Mouse (Mus musculus) T-helper 17 cell (primary cell): ENCODE results near the gene Kin.

Source experiments
- in situ Hi-C, 2 experiments: fragments of 300-600 bp; cut with MboI, MseI; formaldehyde crosslinking; loops; 1 replicate in 1 of 2; 2 replicates in 1 of 2; pipeline ENCODE4 v1.15.1; 2025; ENCODE audit warnings: high pct_unique_total_duplicates in 2 of 2

Kin gene

DNA sequence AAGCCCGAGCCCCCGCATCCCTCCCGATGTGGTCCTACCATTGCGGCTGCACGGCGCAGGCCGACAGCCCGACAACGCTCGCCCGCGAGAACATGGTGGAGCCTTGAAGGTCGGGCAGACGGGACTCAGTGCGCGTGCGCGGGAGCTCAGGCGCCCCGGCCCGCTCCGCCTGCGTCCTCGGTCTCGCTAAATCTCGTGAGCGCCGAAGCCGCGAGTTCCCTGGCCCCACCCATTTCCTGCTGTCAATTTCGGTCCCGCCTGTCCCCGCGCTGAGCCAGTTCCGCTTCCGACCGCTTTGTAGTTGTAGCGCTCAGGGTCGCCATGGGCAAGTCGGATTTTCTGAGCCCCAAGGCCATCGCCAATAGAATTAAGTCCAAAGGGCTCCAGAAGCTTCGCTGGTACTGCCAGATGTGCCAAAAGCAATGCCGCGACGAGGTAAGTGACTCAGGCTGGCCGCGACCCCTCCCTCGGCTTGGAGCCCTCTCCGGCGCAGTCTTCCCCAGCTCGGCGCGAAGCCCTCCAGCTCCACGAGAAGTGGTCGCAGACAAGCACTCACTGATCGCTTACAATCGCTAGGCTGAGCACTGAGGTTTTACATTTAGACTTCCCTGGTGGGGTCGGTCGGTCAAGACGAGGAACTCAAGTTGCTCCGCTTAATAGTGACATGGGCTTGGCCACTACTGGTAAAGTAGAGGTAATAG is at the start of gene Kin, which contains the start of gene Atp5c1:
Gene Kin, plus strand, starts transcription at position 284 of the 701 bp plus-strand sequence.
Gene Atp5c1, minus strand, starts transcription at position 201 of the 701 bp plus-strand sequence.
- in situ Hi-C loops: loop anchor here (5.0 to 10.0 kb wide), 2 partner anchors 33 to 1094 kb away; partner anchors contain the start of genes Prkcq (in 1 of the 2) and Taf3 (in 1 of the 2)

DNA sequence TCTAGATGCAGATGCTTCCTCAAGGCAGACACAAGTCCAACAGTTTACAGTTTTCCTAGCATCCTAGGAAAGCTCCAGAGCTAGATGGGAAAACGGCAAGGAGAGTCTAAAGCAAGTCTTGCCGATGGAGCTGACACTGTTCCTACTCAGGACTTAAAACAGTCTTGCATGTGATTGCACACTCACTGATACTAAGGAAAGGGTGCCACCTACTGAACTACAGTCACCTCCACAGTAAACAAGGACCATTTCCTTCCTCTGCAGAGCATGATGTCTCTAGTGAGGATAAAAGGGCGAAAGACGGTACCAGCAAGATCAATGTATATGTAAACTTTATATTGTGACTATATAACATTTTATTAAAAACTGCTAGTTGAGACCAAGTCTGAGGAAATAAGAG is 46.7 kb upstream of the Kin start:
- in situ Hi-C loops: no loop called here

DNA sequence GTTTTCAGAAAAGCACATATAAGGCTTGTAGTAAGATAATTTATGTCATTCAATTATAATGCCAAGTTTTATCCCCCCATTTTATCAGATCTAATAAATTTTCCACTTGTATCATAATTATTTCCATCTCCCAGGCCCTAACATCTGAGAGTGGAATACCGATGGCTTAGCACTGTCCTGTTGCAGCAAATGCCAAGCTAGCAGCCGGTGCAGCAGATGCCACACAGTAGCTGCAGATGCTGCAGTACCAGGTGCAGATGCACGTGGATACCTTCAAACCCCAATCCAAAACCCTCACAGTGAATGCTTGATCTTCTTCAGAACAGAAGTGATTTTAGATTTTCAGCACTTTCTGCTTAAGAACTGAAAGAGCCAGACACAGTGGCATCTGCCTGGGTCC is 45.4 kb upstream of the Kin start:
- in situ Hi-C loops: no loop called here

DNA sequence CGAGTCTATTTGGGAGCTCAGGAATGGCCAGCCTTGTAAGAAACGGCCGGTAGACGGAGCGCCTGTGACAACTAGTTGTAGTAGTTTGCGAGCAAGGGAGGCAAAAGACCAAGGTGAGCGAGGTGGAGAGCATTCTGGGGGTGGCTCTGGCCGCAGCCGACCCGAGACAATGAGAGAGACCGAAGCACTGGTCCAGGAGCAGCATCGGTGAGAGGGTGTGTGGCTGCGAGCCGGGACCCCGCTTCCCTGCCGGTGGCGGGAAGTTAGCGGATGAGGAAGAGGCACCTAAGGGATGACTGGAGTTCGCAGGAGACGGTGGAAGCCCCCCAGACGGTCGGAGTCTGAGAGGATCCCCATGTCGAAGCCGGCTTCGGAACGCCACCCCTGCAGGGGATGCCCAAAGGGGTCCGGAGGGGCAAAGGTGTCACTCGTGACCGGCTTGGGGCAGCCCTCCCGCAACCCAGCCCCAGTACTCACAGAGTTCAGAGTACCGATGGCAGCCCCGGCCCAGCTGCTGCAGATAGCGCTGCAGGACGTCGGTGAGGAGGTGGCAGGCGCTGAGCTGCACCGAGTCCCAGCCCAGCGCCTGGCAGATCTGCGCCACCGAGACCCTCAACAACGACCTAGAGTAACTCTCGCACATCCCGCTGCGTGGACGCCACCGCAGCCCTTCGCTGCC is 32.5 kb upstream of the Kin start:
- in situ Hi-C loops: loop anchor here in 1 of 2 experiments (5.0 kb wide), 1 partner anchor 34 kb away; the partner anchor contains the start of genes Atp5c1 and Kin

DNA sequence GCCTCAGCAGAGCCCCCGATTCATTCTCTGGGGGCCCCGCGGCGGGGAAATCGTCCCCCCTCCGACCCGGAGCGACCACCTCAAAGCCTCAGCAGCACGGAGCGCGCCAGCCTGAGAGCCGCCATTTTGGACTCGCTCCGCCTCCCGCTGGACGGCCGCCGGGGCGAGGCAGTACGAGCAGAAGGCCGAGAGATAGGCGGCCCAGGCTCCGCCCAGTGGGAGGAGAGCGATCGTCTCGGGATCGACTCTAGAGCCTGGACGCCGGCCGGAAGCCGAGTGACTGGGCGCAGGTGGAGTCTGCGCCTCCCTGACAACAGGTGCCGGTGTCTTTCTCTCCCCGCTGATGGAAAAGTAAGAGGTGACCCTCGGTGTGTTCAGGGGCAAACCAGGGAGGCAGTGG is 31.9 kb upstream of the Kin start, which contains the start of gene Taf3:
Gene Taf3, minus strand, starts transcription at position 136 of the 400 bp plus-strand sequence.
- in situ Hi-C loops: loop anchor here in 1 of 2 experiments (5.0 kb wide), 1 partner anchor 34 kb away; the partner anchor contains the start of genes Atp5c1 and Kin

DNA sequence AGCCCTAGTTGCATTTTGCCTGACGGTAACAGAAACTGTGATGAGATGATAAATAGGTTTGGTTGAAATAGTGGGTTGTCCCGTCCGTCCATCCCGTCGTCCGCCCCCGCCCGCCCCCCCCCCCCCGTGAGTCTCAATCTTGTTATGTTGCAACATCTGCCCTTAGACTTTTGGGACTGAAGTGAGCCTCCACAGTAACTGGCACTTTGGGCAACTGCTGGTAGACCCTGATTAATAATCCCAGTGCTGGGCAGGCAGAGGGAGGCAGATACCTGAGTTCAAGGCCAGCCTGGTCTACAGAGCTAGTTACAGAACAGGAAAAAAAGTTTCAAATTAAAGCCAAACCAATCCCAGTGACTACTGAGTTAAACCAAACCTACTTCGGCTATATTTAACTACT is 30.9 kb upstream of the Kin start:
- in situ Hi-C loops: loop anchor here in 1 of 2 experiments (5.0 kb wide), 1 partner anchor 33 kb away; the partner anchor contains the start of genes Atp5c1 and Kin

DNA sequence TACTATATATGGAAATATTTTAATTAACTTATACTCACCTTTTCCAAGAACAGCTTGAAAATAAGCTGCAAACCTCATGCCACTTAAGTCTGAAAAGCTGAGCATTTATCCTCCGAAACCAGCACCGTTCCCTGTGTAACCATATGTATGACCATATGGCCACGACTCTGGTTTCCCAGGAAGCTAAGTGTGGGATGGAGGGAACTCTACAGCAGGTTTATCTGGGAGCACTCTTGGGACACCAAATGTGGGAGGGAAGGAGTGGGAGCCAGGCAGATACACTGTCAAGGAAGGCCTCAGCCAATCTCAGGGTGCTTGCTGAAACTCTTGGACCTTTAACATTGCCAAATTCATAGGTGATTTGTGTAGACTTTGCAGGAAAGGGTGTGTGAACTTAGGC is 29.5 kb upstream of the Kin start:
- in situ Hi-C loops: loop anchor here in 1 of 2 experiments (10.0 kb wide), 1 partner anchor 1614 kb away; no protein-coding TSS in a partner anchor

DNA sequence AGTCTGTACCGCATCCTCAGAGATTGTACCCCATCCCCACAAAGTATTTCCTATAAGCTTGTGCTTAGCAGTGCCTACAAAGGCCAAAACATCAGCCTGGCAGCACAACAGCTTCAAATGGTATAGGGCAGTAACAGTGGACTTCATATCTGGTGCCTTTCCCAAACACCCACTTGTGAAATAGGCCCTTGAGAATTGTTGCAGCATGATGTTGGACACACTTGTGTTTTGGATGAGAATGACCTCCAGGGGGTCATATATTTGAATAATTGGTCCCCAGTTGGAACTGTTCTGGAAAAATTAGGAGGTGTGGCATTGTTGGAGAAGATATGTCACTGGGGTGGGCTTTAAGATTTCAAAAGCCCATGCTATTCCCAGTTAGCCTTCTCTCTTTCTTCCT is 28.4 kb upstream of the Kin start:
- in situ Hi-C loops: loop anchor here in 1 of 2 experiments (10.0 kb wide), 1 partner anchor 1613 kb away; no protein-coding TSS in a partner anchor

DNA sequence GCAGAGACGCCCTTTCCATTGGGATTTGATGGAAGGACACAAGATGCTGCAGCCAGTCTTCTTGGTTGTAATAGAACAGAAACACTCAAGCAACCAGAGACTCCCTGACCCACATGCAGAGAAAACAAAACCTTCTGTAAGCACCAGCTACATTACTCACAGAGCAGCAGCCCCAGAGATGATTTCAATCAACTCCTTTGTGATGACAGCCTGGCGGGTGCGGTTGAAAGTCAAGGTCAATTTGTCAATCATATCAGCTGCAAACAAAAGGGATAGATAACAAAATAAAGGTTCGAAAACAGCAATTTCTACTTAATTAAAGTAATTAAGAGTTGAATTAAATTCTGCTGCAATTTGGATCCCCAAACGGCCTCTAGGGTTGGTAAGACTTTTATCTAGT is 21.6 kb upstream of the Kin start:
- in situ Hi-C loops: loop anchor here in 1 of 2 experiments (10.0 kb wide), 1 partner anchor 1606 kb away; no protein-coding TSS in a partner anchor

DNA sequence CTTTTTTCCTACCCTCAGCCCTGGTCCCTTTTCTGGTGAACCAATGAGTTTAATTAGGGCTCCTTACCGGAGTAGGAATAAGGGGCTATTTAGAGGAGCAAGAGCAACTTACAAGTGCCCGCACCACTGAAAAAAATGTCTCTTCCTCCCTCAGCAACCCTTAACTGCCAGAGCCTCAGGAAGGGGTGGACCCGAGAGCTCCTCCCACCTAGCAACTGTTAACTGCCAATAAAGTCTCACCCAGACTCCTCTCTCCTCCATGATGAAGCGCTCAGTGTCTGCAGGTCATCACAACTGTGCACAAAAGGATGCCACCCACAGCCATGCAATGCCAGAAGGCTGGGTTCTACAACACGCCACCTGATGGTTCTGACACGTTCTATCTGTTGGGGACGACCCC is 8.6 kb upstream of the Kin start:
- in situ Hi-C loops: no loop called here

DNA sequence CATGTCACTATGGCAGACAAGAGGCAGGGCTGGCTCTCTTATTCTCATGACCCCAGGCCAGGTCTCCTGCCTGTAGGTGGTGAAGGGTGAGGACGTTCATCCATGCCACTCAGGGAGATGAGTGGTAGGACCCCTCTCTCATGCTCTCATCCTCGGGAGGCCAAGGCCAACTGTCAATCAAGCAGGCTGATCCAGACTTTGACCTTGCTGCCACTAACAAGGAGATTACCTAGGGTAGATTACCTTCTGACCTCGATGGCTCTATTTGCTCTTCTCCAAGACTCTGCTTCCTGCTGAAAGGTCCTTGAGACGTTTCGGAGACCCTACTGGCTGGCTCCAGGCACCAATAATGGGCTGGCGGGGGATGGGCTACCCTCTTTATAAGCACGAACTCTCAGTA is 5.9 kb upstream of the Kin start:
- in situ Hi-C loops: no loop called here

DNA sequence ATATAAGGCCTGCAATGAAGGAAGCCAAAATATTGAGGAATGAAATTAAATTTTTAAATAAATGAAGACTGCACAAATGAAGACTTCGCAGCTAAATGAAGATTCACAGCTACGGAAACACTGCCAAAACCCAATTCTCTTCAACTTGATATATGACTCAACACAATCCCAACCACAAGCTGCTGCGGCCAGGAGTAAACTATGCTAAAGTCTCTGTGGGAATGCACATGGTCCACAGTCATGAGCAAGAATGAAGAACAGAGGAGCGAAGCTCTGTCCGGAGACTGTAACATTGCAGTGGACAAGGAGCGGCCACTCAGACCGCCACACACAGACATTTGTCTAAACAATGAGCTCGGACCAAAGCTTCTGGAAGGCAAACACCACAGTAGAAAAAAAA is 3.7 kb upstream of the Kin start:
- in situ Hi-C loops: no loop called here

DNA sequence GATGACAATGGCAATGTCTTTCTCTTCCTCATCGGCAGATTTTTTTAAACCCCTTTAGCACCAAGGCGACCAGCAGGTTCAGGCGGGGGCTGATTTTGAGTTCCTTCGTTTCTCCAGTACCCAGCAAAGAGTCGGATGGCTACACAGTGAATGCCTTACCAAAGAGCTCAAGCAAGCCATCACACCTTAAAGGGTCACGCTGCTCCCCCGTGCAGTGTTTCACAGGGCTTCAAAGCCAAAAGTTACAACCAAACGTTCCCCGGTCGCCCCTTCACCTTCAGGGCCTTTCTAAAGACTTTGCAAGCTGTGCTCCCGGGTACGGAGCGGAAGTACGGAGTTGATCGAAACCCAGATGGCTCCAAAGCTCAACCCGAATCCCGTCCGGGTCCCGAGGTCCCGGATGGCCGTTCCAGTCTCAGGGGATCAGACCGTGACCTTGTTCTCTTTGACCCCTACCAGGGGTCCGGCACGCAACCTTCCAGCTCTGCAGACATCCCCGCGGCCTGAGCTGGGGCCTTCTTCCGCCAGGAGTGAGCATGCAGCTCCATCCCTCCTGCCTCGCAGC is 566 bp upstream of the Kin start:
- in situ Hi-C loops: loop anchor here (5.0 to 10.0 kb wide), 2 partner anchors 33 to 1095 kb away; partner anchors contain the start of genes Prkcq (in 1 of the 2) and Taf3 (in 1 of the 2)

DNA sequence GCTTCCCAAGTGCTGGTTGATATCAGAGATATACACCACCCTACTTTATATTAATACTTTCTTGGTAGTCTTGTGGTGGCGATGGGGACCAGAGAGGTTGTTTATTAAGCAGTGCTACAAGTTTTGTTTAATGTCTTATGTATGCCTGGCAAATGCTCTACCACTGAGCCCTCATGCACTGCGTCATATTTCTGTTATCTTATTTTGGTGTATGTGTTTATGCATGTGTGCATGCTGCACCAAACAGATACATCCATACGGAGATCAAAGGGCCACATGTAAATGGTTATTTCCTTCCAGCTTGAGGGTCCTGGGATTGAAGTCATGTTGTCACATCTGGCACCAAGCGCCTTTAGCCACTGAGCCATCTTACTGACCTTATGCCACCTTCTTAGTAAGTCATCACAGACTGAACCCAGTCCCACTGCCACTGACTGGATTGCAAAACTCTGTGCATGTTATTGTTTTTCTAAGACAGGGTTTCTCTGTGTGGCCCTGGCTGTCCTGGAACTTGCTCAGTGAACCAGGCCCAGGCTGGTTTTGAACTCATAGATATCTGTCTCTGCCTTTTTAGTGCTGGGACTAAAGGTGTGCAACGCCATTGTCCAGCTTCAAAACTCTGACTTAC is 1.2 kb downstream of the Kin start:
- in situ Hi-C loops: loop anchor here (5.0 to 10.0 kb wide), 2 partner anchors 34 to 1093 kb away; partner anchors contain the start of genes Prkcq (in 1 of the 2) and Taf3 (in 1 of the 2)

DNA sequence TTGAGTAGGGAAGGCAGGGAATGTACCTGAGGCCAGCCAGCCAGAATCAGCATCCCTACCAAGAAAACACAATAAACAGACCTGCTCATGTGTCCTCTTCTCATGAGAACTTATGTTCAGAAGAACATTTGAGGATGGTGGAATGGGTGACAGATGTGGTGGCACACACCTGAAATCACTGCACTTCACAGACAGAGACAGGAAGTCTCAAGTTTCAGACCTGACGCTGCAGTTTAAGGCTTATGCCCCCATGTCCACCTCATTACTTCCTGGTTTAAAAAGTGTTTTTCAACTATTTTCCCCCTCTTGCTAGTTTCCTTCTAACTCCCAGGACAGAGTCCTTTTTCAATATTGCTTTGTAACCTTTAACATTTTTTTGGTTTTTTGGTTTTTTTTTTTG is 2.3 kb downstream of the Kin start:
- in situ Hi-C loops: loop anchor here (5.0 to 10.0 kb wide), 2 partner anchors 35 to 1092 kb away; partner anchors contain the start of genes Prkcq (in 1 of the 2) and Taf3 (in 1 of the 2)

DNA sequence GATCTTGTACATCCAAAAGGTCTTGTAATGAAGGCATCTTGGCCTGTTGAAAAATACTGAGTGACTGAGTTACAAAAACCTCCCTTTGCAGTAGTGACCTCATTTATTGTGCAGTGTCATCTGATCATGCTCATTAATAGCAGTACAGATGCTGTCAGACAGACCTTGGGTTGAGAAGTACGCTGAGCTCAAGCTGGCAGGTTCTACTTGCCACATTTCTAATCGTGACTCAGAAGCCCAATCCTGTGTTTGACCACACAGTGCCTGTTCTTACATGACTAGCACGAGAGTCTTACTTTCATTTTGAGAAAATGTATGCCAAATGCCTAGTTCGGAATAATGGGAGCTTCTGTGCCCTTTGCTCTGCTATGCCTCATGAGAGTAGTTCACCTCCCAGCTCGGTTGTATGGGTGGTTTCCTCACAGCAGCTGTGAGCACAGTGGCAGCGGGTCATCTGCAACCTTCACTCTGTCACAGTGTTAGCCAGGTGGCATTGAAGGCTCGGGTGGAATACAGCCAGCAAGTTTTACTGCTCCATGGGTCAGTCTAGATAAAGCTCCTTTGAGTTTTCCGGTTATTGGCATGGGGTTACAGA is 7.0 kb downstream of the Kin start:
- in situ Hi-C loops: loop anchor here in 1 of 2 experiments (10.0 kb wide), 1 partner anchor 1087 kb away; the partner anchor contains the start of gene Prkcq

DNA sequence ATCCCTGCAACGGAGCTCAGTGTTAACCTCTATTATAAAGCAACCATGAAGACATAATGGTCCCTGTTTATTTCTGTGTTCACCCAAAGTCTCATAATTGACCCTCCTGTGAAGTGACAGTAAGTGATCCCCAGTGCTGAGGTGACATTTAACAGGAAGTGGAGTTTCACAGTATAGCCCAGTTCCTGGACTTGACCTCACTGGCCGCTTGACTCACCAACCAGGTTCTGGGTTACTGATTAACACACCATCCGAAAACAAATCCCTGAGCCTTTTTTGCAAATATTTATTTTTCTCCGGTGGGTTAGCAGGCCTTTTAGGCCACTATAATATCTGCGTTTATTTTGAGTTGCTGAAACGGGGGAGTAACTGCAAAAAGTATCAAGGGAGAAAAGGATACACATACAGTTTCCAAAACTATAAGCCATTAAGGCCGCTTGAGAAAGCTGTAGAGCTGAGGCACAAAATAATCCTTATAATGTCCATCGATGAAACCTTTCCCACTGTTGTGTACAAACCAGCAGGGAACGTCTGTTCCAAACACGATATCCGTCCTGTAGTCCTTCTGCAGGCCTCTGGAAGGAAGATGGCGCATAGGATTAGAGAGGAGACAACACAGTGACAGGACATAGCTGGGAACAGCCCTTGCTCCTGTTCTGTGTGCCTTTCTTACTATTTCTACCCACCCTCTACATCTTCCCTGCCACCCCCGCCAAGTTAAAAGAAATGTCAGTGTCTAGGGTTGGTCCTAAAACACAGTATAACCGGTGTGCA is 14.1 kb downstream of the Kin start:
- in situ Hi-C loops: no loop called here

DNA sequence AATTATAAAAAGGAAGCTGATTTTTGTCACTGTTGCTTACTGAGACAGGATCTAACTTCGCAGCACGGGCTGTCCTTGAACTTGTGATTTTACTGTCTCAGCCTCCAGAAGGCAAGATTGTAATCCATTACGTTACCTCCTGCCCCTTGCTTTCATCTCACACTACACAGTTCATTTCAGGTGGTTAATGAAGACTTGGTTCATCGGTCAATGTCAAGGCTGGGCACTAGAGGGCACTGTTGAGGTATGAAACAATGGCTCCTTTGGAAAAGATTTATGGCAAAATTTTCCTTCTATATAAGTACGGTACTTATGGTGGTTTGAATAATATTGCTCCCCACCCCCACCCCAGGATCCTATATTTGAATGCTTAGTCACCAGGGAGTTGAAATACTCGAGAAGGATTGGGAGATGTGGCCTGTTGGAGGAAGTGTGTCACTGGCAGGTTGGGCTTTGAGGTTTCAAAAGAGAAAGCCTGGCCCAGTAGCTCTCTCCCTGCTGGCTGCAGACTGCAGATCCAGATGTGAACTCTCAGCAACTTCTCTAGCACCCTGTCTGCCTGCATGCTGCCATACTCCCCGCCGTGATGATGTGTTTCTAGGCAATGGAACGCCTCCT is 18.3 kb downstream of the Kin start:
- in situ Hi-C loops: no loop called here

DNA sequence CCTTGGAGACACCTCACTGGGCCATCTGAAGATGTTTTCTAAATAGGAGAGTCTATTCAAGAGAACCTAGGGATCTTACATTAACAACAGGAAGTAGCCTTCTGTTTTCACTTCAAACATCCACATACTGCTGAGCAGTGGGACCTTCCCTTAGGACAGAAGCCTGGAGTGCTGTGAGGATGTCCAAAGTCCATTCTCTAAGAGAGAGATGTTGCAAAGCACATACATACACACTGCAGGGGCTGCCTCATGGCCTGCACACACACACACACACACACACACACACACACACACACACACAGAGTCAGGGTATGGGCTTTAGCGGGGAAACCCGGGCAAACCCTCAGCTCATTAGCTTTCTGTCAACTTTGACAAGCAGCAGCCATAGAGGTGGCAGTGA is 20.1 kb downstream of the Kin start:
- in situ Hi-C loops: loop anchor here (5.0 kb wide), 2 partner anchors 187 to 192 kb away; no protein-coding TSS in a partner anchor
